7 mouse cellular contexts compared by ENCODE assay signal in genomic region chr11:120343519-120344309, GRCm38 (mm10). TPM values are rescaled to one million over a fixed set of nuclear protein-coding genes. Genes with fewer than 3 reads are reported as not detected.
A peak's percentile ranks its signal among the peaks of the same experiment; 100 is the strongest.
DNase-seq lines count a peak whose midpoint lies in the region; ATAC-seq and TF ChIP-seq lines count a peak whose summit lies in the region.

No protein-coding gene starts in this region.

- H3K4me2 ChIP-seq in lung, embryonic 14.5 days, result no peak overlapping the region
- H3K4me2 ChIP-seq in hindbrain, embryonic 13.5 days, result peak overlapping the region; percentile 90; the same call in 1 of the 2 replicates
- H3K4me2 ChIP-seq in midbrain, embryonic 16.5 days (ENCODE audit: low read length), result peak overlapping the region; percentile 98

- no peak overlapping the region for H3K4me3 ChIP-seq in lung, embryonic 14.5 days (ENCODE audit: low read depth, low read length)
- H3K4me3 ChIP-seq in hindbrain, embryonic 13.5 days, result peak overlapping the region; percentile 45; the same call in 1 of the 2 replicates
- no peak overlapping the region for H3K4me3 ChIP-seq in midbrain, embryonic 16.5 days (ENCODE audit: low read depth, low read length)

- H3K9me3 ChIP-seq in lung, embryonic 14.5 days (ENCODE audit: low read depth, low read length), result no peaks in the 10 kb centered on the region
- no peaks in the 10 kb centered on the region for H3K9me3 ChIP-seq in hindbrain, embryonic 13.5 days
- no peaks in the 10 kb centered on the region for H3K9me3 ChIP-seq in midbrain, embryonic 16.5 days (replicated peaks; ENCODE audit: control insufficient read depth, low read length, poor library complexity, severe bottlenecking)

- peaks cover 21% of the 10 kb centered on the region for H3K36me3 ChIP-seq in lung, embryonic 14.5 days (ENCODE audit: insufficient read depth)
- H3K36me3 ChIP-seq in hindbrain, embryonic 13.5 days, result peaks cover 23% of the 10 kb centered on the region
- H3K36me3 ChIP-seq in midbrain, embryonic 16.5 days (ENCODE audit: control insufficient read depth, insufficient read depth, low read length), result peaks cover 7% of the 10 kb centered on the region

- DNase-seq in lung, embryonic 14.5 days, result peak; percentile 36
- no peak for DNase-seq in lung, postnatal 14 days
- DNase-seq in embryo, embryonic 9.5 days (ENCODE audit: extremely low spot score), result peak; percentile 62
- DNase-seq in right cerebral cortex, postnatal 14 days, result no peak
- no peak for DNase-seq in spleen, postnatal 36 days (ENCODE audit: low spot score in 2 of 2)

- TF ChIP-seq CTCF in lung, embryonic 14.5 days (IDR thresholded peaks at IDR 0.05; ENCODE audit: low read depth), result no peak

- H3K4me1 ChIP-seq in lung, embryonic 14.5 days (ENCODE audit: insufficient read depth), result no peaks in the 10 kb centered on the region
- H3K4me1 ChIP-seq in hindbrain, embryonic 13.5 days (replicated peaks), result peaks cover 20% of the 10 kb centered on the region
- H3K4me1 ChIP-seq in midbrain, embryonic 16.5 days (ENCODE audit: control insufficient read depth, insufficient read depth, low read length), result peaks cover 19% of the 10 kb centered on the region

- peak overlapping the region; percentile 11; the same call in 1 of the 2 replicates for H3K27ac ChIP-seq in lung, embryonic 14.5 days (ENCODE audit: low read depth)
- peak overlapping the region; percentile 55; the same call in 1 of the 2 replicates for H3K27ac ChIP-seq in hindbrain, embryonic 13.5 days
- peak overlapping the region; percentile 34; the same call in 1 of the 2 replicates for H3K27ac ChIP-seq in midbrain, embryonic 16.5 days (ENCODE audit: low read length)

- no peaks in the 10 kb centered on the region for H3K27me3 ChIP-seq in lung, embryonic 14.5 days (ENCODE audit: insufficient read depth, low read length)
- H3K27me3 ChIP-seq in hindbrain, embryonic 13.5 days, result no peaks in the 10 kb centered on the region
- H3K27me3 ChIP-seq in midbrain, embryonic 16.5 days (ENCODE audit: control insufficient read depth, insufficient read depth, low read depth, low read length), result no peaks in the 10 kb centered on the region

- ATAC-seq in lung, embryonic 14.5 days (ENCODE audit: insufficient read depth), result no peak
- no peak for ATAC-seq in hindbrain, embryonic 13.5 days (ENCODE audit: low FRiP score)
- ATAC-seq in midbrain, embryonic 16.5 days, result no peak

- 56% methylated on average over 5 of the region's 5 CpGs for WGBS in lung, embryonic 14.5 days
- WGBS in hindbrain, embryonic 13.5 days, result 83% methylated on average over 5 of the region's 5 CpGs
- WGBS in midbrain, embryonic 16.5 days, result 76% methylated on average over 5 of the region's 5 CpGs

- H3K9ac ChIP-seq in lung, embryonic 14.5 days, result no peak overlapping the region
- H3K9ac ChIP-seq in hindbrain, embryonic 13.5 days, result no peak overlapping the region
- no peak overlapping the region for H3K9ac ChIP-seq in midbrain, embryonic 16.5 days (ENCODE audit: low read depth, low read length)

RNA-seq across cellular contexts. Expression of gene Actg1, which starts 4.6 kb away (rescaled TPM):
- 2,614 and 2,926 TPM in 2 replicates for polyA plus RNA-seq in lung, embryonic 14.5 days (2014; fragmentation: Nextera tagmentation; extraction: Ambion mirVana)
- polyA plus RNA-seq in hindbrain, embryonic 13.5 days (2015; fragmentation: Nextera tagmentation; extraction: Ambion mirVana), result 4,110 and 4,339 TPM in 2 replicates
- 4,277 and 4,299 TPM in 2 replicates for polyA plus RNA-seq in midbrain, embryonic 16.5 days (2015; fragmentation: Nextera tagmentation; extraction: Ambion mirVana)

RNA-seq across cellular contexts. Expression of gene Fscn2, which starts 17.6 kb away (rescaled TPM):
- 0.23 and 0.57 TPM in 2 replicates for polyA plus RNA-seq in lung, embryonic 14.5 days (2014; fragmentation: Nextera tagmentation; extraction: Ambion mirVana)
- 1.6 and 2.6 TPM in 2 replicates for polyA plus RNA-seq in hindbrain, embryonic 13.5 days (2015; fragmentation: Nextera tagmentation; extraction: Ambion mirVana)
- 1.2 and 1.3 TPM in 2 replicates for polyA plus RNA-seq in midbrain, embryonic 16.5 days (2015; fragmentation: Nextera tagmentation; extraction: Ambion mirVana)

RNA-seq across cellular contexts. Expression of gene Faap100, which starts 34.9 kb away (rescaled TPM):
- 35.6 and 44.5 TPM in 2 replicates for polyA plus RNA-seq in lung, embryonic 14.5 days (2014; fragmentation: Nextera tagmentation; extraction: Ambion mirVana)
- 74.6 and 82.4 TPM in 2 replicates for polyA plus RNA-seq in hindbrain, embryonic 13.5 days (2015; fragmentation: Nextera tagmentation; extraction: Ambion mirVana)
- polyA plus RNA-seq in midbrain, embryonic 16.5 days (2015; fragmentation: Nextera tagmentation; extraction: Ambion mirVana), result 119 and 126 TPM in 2 replicates

Comparison
In these comparisons a context has a peak if more than half of its experiments do, and no peak if none do; other contexts are left out.
1. DNase-seq: peak in lung, embryonic 14.5 days (single experiment) and embryo, embryonic 9.5 days (single experiment); none in lung, postnatal 14 days (single experiment), right cerebral cortex, postnatal 14 days (single experiment) and spleen, postnatal 36 days (0 of 2).
2. Peak in every context shown above with its lines, with median percentiles within 50 percentile points of each other: H3K27ac ChIP-seq.